Mouse (Mus musculus) heart, adult 2 months (tissue): ENCODE data around the gene Rasa2. TPM values are rescaled to one million over a fixed set of nuclear protein-coding genes. Genes with fewer than 3 reads are reported as not detected.
A peak's percentile ranks its signal among the peaks of the same experiment; 100 is the strongest.

Source experiments
- DNase-seq, 2 experiments: peaks; one replicate each; pipeline ENCODE4 v3.0.0; 2021
- H3K27ac ChIP-seq: fragments of 200-600 bp; 2 replicates; pipeline ENCODE4 v1.8.1; 2022
- H3K27me3 ChIP-seq: fragments of 200-500 bp; 2 replicates; pipeline ENCODE4 v1.6.1; 2012; ENCODE audit warnings: mild to moderate bottlenecking, low read length, inconsistent platforms, mixed read lengths; ENCODE audit not compliant: control insufficient read depth, insufficient read depth
- H3K36me3 ChIP-seq: fragments of 200-500 bp; 2 replicates; pipeline ENCODE4 v1.6.1; 2012; ENCODE audit warnings: low read length, inconsistent platforms; ENCODE audit not compliant: control insufficient read depth, insufficient read depth
- H3K4me1 ChIP-seq: fragments of 200-500 bp; 2 replicates; pipeline ENCODE4 v1.6.1; 2011; ENCODE audit warnings: low read length; ENCODE audit not compliant: control insufficient read depth, insufficient read depth
- H3K4me3 ChIP-seq: fragments of 200-600 bp; 2 replicates; pipeline ENCODE4 v1.8.1; 2022
- H3K79me2 ChIP-seq: fragments of 200-500 bp; replicated peaks from 2 replicates; pipeline ENCODE4 v1.6.1; 2012; ENCODE audit warnings: mild to moderate bottlenecking, inconsistent platforms, low read length, moderate library complexity, mixed read lengths; ENCODE audit not compliant: control insufficient read depth, insufficient read depth
- H3K9ac ChIP-seq: fragments of 200-500 bp; 2 replicates; pipeline ENCODE4 v1.6.1; 2012; ENCODE audit warnings: low read depth, mild to moderate bottlenecking, control low read depth, inconsistent platforms, low read length, mixed read lengths
- CTCF ChIP-seq: fragments of 200-600 bp; IDR thresholded peaks from 2 replicates; pipeline ENCODE4 v1.8.1; 2022; ENCODE audit warnings: antibody characterized with exemption, mild to moderate bottlenecking, moderate library complexity
- EP300 ChIP-seq: fragments of 200-500 bp; IDR thresholded peaks from 2 replicates; pipeline ENCODE4 v1.6.1; 2011; ENCODE audit warnings: low read depth, low read length, control low read depth; ENCODE audit not compliant: insufficient read depth
- POLR2A ChIP-seq: fragments of 200-500 bp; IDR thresholded peaks from 2 replicates; pipeline ENCODE4 v1.6.1; 2011; ENCODE audit warnings: mild to moderate bottlenecking, low read depth, low read length, control low read depth; ENCODE audit not compliant: insufficient read depth
- WGBS: fragments of 180-500 bp; shearing (Covaris S2); methylation state at CpG from one replicate; pipeline ENCODE4 v1.1.7; 2018; 5-methylcytosine and 5-hydroxymethylcytosine counted together
- intact Hi-C: fragments of 180-260 bp; cut with DNase I; formaldehyde crosslinking; loops from one replicate; pipeline ENCODE4 v1.15.1; 2025
- polyA plus RNA-seq: library from polyadenylated mRNA; depleted of rRNA; stranded (reverse); fragments of >200 nt; gene quantifications from 2 replicates; pipeline ENCODE4 v1.2.3, GENCODE M21; 2012
- total RNA-seq, 2 experiments: library from RNA; stranded (reverse); gene quantifications; 2 replicates each; pipeline ENCODE4 v1.2.3; 2021

The Rasa2 gene
- total and polyA plus RNA-seq, 3 experiments = 2.1 to 6.0 (median 5.5) TPM

GRCm38 (mm10) chr9:96603416-96603815 is 28.0 kb downstream of the Rasa2 start:
- no peaks in the 10 kb centered on the region for H3K4me1 ChIP-seq
- no peak overlapping the region for H3K27ac ChIP-seq
- H3K79me2 ChIP-seq = no peaks in the 10 kb centered on the region
- intact Hi-C loops = no loop called here
- H3K4me3 ChIP-seq = no peak overlapping the region
- no peak overlapping the region for H3K9ac ChIP-seq
- TF ChIP-seq EP300 (no peak), CTCF (no peak), POLR2A (no peak)
- WGBS = 64% methylated on average over 6 of the region's 6 CpGs
- no peaks in the 10 kb centered on the region for H3K27me3 ChIP-seq
- no peak for DNase-seq
- no peaks in the 10 kb centered on the region for H3K36me3 ChIP-seq

- Histone ChIP-seq H3K79me2 (no peaks in the 10 kb centered on the region), H3K27me3 (no peaks in the 10 kb centered on the region), H3K27ac (no peak overlapping the region), H3K36me3 (no peaks in the 10 kb centered on the region), H3K4me3 (no peak overlapping the region), H3K9ac (no peak overlapping the region), H3K4me1 (no peaks in the 10 kb centered on the region)
- TF ChIP-seq POLR2A = no peak
- no peak for TF ChIP-seq EP300
- TF ChIP-seq CTCF = peak; percentile 15; the same call in 1 of the 2 replicates
- DNase-seq = no peak
- intact Hi-C loops = no loop called here
- WGBS = 95% methylated on average over 1 of the region's 1 CpGs
These were observed 33.5 kb downstream of the Rasa2 start for GRCm38 (mm10) chr9:96597899-96598298.

- WGBS = 94% methylated on average over 11 of the region's 11 CpGs
These were observed 38.5 kb downstream of the Rasa2 start for GRCm38 (mm10) chr9:96592670-96593600.

GRCm38 (mm10) chr9:96589346-96589745 is 42.1 kb downstream of the Rasa2 start:
- DNase-seq = no peak
- no peak overlapping the region for H3K4me3 ChIP-seq
- TF ChIP-seq EP300 = no peak
- TF ChIP-seq POLR2A = no peak
- TF ChIP-seq CTCF = no peak
- H3K79me2 ChIP-seq = no peaks in the 10 kb centered on the region
- no peaks in the 10 kb centered on the region for H3K36me3 ChIP-seq
- no peaks in the 10 kb centered on the region for H3K4me1 ChIP-seq
- H3K27ac ChIP-seq = no peak overlapping the region
- no peaks in the 10 kb centered on the region for H3K27me3 ChIP-seq
- no peak overlapping the region for H3K9ac ChIP-seq
- intact Hi-C loops = no loop called here
- 90% methylated on average over 5 of the region's 5 CpGs for WGBS

More at GRCm38 (mm10) chr9:96592670-96593600, 38.5 kb downstream of the Rasa2 start:
- intact Hi-C loops = no loop called here
- Histone ChIP-seq H3K27me3 (no peaks in the 10 kb centered on the region), H3K9ac (no peak overlapping the region), H3K4me3 (no peak overlapping the region), H3K79me2 (no peaks in the 10 kb centered on the region), H3K4me1 (no peaks in the 10 kb centered on the region), H3K36me3 (no peaks in the 10 kb centered on the region), H3K27ac (no peak overlapping the region)
- DNase-seq = no peak
- TF ChIP-seq POLR2A (no peak), CTCF (no peak)

DNA sequence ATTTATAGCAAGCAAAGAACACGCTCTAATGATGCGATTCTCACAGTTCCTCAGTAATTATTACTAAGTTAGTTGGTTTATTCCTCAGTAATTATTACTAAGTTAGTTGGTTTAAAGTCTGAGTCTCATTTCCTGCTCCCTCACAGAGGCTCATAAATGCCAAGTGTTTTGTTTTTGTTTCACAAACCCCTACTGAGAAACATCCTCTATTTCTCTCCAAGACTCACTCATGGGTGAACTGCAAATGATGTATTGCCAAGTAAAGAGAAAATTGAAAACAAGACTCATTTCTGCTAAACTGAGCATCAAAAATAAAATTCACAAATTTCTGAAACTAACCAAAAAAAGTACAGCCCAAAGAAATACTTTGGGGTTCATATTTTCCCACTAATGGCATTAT is 47.9 kb downstream of the Rasa2 start:
- intact Hi-C loops = no loop called here
- WGBS = 88% methylated on average over 2 of the region's 2 CpGs
- no peak overlapping the region for H3K27ac ChIP-seq
- no peak for TF ChIP-seq EP300
- no peak for TF ChIP-seq CTCF
- TF ChIP-seq POLR2A = no peak
- no peaks in the 10 kb centered on the region for H3K79me2 ChIP-seq
- no peak overlapping the region for H3K9ac ChIP-seq
- no peaks in the 10 kb centered on the region for H3K36me3 ChIP-seq
- no peak overlapping the region for H3K4me3 ChIP-seq
- H3K27me3 ChIP-seq = no peaks in the 10 kb centered on the region
- no peaks in the 10 kb centered on the region for H3K4me1 ChIP-seq
- DNase-seq = no peak

DNA sequence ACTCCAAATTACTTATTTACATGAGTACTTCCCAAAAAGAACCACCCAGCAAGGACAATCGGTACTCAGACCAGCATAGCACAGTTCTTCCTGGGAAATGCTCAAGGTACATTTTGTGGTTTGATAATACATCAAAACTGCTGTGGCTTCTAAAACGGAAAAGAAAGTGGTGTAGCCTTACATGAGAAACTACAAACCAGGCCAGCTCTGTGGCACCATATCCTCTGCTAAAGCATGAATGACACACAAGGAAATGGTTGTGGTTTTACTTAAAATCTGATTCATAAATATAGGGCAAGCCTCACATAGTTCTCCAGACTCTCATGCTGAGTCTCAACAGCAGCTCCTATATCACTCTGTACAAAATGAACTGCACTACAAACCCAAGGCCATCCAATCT is 48.3 kb downstream of the Rasa2 start:
- H3K4me3 ChIP-seq = no peak overlapping the region
- no peaks in the 10 kb centered on the region for H3K4me1 ChIP-seq
- DNase-seq = no peak
- H3K9ac ChIP-seq = no peak overlapping the region
- TF ChIP-seq POLR2A (no peak), CTCF (no peak), EP300 (no peak)
- intact Hi-C loops = no loop called here
- H3K36me3 ChIP-seq = no peaks in the 10 kb centered on the region
- H3K79me2 ChIP-seq = no peaks in the 10 kb centered on the region
- H3K27ac ChIP-seq = no peak overlapping the region
- no peaks in the 10 kb centered on the region for H3K27me3 ChIP-seq
- WGBS = 84% methylated on average over 2 of the region's 2 CpGs
